Mouse (Mus musculus) embryonic facial prominence, embryonic 10.5 days (tissue): Measurements from ENCODE around the gene Tprkb. TPM values are rescaled to one million over a fixed set of nuclear protein-coding genes. Genes with fewer than 3 reads are reported as not detected.
"Not testable (repeated sequence)": the region's sequence is repeated elsewhere in the genome, so short reads cannot be mapped to it uniquely, and the experiment has no call there.

Source experiments
- DNase-seq: peaks from one replicate; pipeline ENCODE4 v3.0.0-alpha.2; 2017; ENCODE audit warnings: low spot score
- H3K27ac ChIP-seq: fragments of 300-500 bp; sonication (generic); replicated peaks from 2 replicates; pipeline ENCODE4 v1.5.1; 2016; ENCODE audit warnings: mild to moderate bottlenecking
- H3K27me3 ChIP-seq: fragments of 300-500 bp; sonication (generic); replicated peaks from 2 replicates; pipeline ENCODE4 v1.6.1; 2016; ENCODE audit warnings: low read depth, mild to moderate bottlenecking; ENCODE audit not compliant: poor library complexity, severe bottlenecking
- H3K36me3 ChIP-seq: fragments of 300-500 bp; sonication (generic); replicated peaks from 2 replicates; pipeline ENCODE4 v1.6.1; 2016; ENCODE audit warnings: mild to moderate bottlenecking, moderate library complexity
- H3K4me1 ChIP-seq: fragments of 300-500 bp; sonication (generic); 2 replicates; pipeline ENCODE4 v1.6.1; 2016
- H3K4me3 ChIP-seq: fragments of 300-500 bp; sonication (generic); 2 replicates; pipeline ENCODE4 v1.5.1; 2016; ENCODE audit warnings: mild to moderate bottlenecking, moderate library complexity
- H3K9me3 ChIP-seq: fragments of 300-500 bp; sonication (generic); 2 replicates; pipeline ENCODE4 v1.6.1; 2016; ENCODE audit warnings: mild to moderate bottlenecking
- WGBS: fragments of 180-500 bp; shearing (Covaris S2); methylation state at CpG from one replicate; pipeline ENCODE4 v1.1.7; 2016; 5-methylcytosine and 5-hydroxymethylcytosine counted together
- polyA plus RNA-seq: library from polyadenylated mRNA; unstranded; fragments of >200 nt; fragmentation: Nextera tagmentation; extraction: Ambion mirVana; gene quantifications from 2 replicates; pipeline ENCODE4 v1.2.1, GENCODE M21; 2016

Gene Tprkb
- polyA plus RNA-seq, 1 experiment from 2014 or later: 29.0 TPM

DNA sequence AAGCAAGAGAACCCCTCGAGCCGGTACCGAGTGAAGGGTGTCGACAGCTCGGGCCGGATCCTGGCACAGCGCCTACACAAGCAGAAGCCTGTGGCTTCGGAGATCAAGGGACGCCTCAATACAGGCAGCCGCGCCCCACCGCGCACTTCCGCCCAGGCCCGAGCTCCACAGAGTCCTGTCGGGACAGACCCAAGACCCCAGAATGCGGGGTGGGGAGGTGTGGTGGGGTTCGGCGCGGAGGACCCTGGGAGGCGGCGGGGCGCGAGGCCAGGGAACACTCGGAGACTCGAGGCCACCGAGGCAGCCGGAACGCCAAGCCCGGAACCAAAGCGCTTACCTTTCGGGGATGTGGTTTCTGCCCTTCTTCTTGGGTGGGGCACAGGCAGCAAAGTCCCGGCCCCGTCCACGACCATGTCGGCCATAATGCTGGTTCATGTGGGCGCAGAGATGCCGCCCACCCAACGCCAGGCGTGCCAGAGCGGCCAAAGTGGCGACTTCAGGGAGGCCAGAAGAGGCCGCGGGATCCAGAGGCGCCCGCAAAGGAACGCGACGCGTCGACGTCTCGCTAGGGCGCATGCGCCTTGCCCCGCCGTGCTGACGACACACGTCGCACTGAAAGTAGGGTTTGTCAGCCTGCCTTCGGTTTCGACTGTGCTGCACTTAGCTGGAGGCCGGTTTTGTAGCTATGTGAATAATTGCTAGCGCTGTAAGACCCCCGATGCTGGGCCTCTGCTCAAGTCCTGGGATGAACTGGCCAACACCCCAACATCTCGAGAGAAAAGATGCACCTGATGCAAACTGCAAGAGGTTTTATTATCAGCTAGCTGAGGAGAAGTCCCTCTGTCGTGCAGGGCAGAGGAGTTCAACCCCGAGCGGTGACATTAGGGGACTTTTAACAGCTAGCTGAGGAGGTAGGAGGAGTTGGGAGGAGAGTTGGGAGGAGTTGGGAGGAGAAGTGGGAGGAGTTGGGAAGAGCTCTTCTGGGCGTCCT is 49.7 kb downstream of the Tprkb start, which contains the start of gene Dusp11:
Gene Dusp11, minus strand, starts transcription at position 567 of the 991 bp plus-strand sequence.
- Histone ChIP-seq H3K36me3 (peaks cover 30% of the 10 kb centered on the region), H3K4me1 (peaks cover 12% of the 10 kb centered on the region), H3K27me3 (no peaks in the 10 kb centered on the region), H3K27ac (peak within 1 kb of the TSS; percentile 97), H3K4me3 (peak within 1 kb of the TSS; percentile 93), H3K9me3 (no peaks in the 10 kb centered on the region)
- under 1% methylated on average over 70 of the region's 70 CpGs for WGBS
- peak; percentile 95 for DNase-seq

DNA sequence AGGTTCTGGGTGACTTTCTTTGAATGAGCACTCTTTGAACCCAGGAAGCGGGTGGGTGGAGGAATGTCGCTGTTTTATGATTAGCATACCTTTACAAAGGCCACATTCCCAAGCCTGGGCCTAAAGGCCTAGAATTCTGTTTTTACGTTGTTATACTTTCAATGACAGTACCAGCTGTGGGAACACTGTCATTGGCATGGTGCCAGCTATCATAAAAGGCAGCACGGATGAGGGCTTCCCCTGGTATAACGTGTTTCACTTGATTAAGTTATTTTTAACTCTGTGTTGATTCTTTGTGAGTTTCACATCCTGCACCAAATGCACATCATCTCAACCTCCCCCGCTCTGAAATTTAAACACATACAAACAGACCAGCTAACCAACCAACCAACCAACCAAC is 54.4 kb downstream of the Tprkb start:
- DNase-seq, H3K4me1 ChIP-seq, H3K36me3 ChIP-seq, H3K9me3 ChIP-seq, H3K27ac ChIP-seq, H3K4me3 ChIP-seq, H3K27me3 ChIP-seq: not testable (repeated sequence)
- WGBS: 68% methylated on average over 6 of the region's 6 CpGs

DNA sequence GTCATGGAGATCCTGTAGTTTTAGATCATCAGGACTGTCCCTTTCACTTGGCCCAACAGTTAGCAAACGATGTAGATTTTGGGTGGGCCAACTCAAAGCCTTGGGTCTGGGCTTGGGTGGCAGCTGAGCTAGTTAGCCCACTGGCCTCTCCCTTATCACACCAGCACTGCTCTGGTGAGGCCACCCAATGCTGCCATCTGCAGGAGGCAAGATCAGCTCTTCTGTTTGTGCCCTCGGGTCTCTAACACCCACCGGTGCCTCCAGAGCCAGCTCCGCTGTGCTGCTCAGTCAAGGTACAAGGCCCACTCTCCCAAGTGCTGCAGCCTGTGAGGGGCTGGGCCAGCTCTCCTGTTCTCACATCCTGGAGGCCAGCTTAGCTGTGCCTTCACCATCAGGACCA is 55.0 kb downstream of the Tprkb start:
- no peaks in the 10 kb centered on the region for H3K27me3 ChIP-seq
- 80% methylated on average over 4 of the region's 4 CpGs for WGBS
- H3K27ac ChIP-seq: no peak overlapping the region
- no peaks in the 10 kb centered on the region for H3K36me3 ChIP-seq
- H3K4me3 ChIP-seq: no peak overlapping the region
- H3K4me1 ChIP-seq: peaks cover 5% of the 10 kb centered on the region
- no peak for DNase-seq
- H3K9me3 ChIP-seq: no peaks in the 10 kb centered on the region

DNA sequence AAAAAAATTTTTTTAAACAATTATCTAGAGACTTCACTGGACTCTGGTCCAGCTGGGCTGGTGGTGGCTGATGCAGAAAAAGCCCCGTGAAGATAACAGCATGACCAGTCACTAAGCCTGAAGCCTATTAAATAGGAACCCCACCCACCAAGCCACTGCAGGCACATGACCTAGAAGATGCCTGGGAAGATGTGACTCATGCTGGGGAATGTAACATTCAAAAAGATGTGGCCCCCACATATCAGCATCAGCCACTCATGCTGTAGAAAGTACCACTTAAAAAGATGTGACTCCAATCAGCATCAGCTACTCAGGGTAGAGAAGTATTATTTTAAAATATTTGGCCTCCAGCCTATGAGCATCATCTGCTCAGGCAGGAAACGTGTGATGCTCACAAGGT is 58.2 kb downstream of the Tprkb start:
- WGBS: 72% methylated on average over 2 of the region's 2 CpGs
- Histone ChIP-seq H3K27ac (no peak overlapping the region), H3K4me3 (no peak overlapping the region), H3K4me1 (no peaks in the 10 kb centered on the region), H3K9me3 (no peaks in the 10 kb centered on the region), H3K36me3 (no peaks in the 10 kb centered on the region), H3K27me3 (no peaks in the 10 kb centered on the region)
- no peak for DNase-seq

DNA sequence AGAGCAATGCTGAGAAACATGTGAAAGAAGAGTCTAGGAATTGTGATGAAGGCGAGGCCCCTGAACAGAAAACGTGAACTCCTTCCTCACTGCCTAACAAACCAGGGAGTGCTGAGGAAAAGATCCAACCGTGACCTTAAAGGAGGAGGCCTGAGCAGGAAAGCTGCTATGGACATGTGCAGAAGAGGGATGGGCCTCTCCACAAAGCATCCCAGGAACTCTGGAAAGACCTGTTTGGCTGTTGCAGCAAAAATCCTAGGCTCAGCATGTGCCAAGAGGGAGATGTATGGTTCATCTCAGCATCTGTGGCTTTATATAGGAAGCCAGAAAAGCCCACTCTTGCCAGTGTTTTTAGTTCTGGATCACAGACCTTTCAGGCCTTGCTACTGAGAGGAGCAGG is 61.0 kb downstream of the Tprkb start:
- no peak for DNase-seq
- H3K4me3 ChIP-seq: no peak overlapping the region
- H3K27ac ChIP-seq: no peak overlapping the region
- H3K27me3 ChIP-seq: no peaks in the 10 kb centered on the region
- no peaks in the 10 kb centered on the region for H3K36me3 ChIP-seq
- WGBS: 71% methylated on average over 3 of the region's 3 CpGs
- H3K9me3 ChIP-seq: no peaks in the 10 kb centered on the region
- no peaks in the 10 kb centered on the region for H3K4me1 ChIP-seq

DNA sequence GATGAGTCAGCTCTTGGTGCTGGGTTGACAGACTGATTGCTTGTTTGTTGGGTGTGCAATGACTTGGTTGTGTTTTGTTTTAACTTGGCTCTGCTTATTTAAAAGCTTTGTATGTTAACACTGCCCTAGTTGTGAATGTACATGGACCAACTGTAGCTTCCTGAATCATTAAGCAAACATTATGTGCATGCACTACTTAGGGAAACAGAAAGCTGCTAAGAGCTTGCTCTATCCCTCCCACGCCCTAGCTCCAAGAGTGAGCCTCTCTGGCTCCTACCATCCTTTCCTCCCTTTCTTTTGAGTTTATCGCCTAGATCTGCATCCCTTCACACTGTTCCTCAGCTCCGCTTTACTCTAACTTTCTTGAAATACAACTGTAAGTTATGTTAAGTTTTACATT is 61.7 kb downstream of the Tprkb start:
- DNase-seq: no peak
- Histone ChIP-seq H3K27ac (no peak overlapping the region), H3K4me3 (no peak overlapping the region), H3K4me1 (no peaks in the 10 kb centered on the region), H3K36me3 (no peaks in the 10 kb centered on the region), H3K27me3 (no peaks in the 10 kb centered on the region), H3K9me3 (no peaks in the 10 kb centered on the region)
- 82% methylated on average over 3 of the region's 3 CpGs for WGBS

DNA sequence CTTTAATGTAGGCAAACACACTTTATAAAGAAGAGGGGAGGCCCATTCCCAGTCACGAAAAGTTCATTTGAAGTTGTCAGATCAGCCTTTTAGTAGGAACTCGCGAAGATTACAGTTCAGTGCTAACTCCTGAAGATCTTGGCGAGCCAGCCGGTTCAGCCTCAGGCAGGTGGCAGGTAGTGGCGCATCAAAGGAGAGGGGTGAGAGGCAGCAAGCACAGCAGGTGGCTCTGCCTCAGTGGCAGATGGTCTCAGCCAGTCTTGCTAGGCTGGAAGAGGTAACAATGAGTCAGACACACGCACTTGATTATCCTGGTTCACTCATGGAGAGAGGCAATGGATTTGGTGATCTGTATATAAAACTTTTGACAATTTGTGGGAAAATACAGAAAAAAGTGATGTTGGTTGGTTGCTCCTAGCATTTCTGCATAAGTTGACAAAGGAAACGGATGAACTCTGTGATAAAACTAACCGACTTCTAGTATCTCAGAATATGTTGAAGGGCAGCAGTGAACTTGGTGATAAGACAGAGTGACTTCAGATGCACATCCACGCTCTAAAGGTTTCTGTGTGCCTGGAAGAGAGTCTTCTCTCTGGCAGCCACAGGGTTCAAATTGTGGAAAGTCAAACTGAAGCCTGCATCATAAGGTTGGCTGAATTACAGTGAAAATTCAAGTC is 63.4 kb downstream of the Tprkb start:
- Histone ChIP-seq H3K36me3 (no peaks in the 10 kb centered on the region), H3K27ac (no peak overlapping the region), H3K4me1 (no peaks in the 10 kb centered on the region), H3K9me3 (no peaks in the 10 kb centered on the region; the same call in 1 of the 2 replicates), H3K4me3 (no peak overlapping the region), H3K27me3 (no peaks in the 10 kb centered on the region)
- WGBS: 63% methylated on average over 10 of the region's 10 CpGs
- DNase-seq: no peak

DNA sequence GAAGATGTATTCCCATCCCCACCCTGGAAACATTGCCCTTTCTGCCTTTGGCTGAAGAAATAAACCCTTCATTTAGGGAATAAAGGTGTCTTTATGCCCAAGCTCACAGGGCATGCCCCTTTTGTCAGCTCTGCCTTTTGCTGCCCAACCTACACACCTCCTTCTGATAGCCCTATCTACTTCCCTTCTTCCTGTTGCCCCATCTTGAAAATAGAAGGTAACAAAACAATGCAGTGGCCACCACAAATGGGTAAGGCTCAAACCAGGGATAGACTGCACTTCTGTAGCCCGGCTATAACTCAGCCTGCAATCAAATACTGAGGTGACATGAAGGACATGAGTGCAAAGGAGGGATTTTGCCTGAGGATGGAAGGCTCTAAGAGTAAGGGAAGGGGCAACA is 64.1 kb downstream of the Tprkb start:
- no peak overlapping the region for H3K27ac ChIP-seq
- H3K9me3 ChIP-seq: no peaks in the 10 kb centered on the region; the same call in 1 of the 2 replicates
- 88% methylated on average over 1 of the region's 1 CpGs for WGBS
- no peaks in the 10 kb centered on the region for H3K4me1 ChIP-seq
- H3K4me3 ChIP-seq: no peak overlapping the region
- H3K27me3 ChIP-seq: no peaks in the 10 kb centered on the region
- no peak for DNase-seq
- no peaks in the 10 kb centered on the region for H3K36me3 ChIP-seq

DNA sequence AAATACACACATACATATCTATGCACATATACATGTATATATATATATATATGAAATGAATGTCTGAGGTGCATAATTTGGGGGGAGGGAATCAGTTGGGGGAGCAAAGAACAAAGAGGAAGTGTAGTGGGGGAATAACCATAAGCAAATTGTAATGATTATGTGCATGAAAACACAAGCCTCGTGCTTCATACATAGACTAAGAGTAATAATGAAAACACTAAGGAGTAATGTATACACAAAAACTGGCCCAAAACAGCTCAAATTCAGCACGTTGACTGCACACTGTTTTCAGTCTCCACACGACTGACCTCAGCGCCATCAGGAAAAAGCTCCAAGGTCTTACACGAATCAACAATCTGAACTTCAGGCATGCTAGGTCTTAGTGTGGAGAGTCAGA is 64.6 kb downstream of the Tprkb start:
- Histone ChIP-seq H3K27ac (no peak overlapping the region), H3K36me3 (no peaks in the 10 kb centered on the region), H3K4me1 (no peaks in the 10 kb centered on the region), H3K27me3 (no peaks in the 10 kb centered on the region), H3K9me3 (no peaks in the 10 kb centered on the region; the same call in 1 of the 2 replicates), H3K4me3 (no peak overlapping the region)
- no peak for DNase-seq
- WGBS: 87% methylated on average over 5 of the region's 5 CpGs

DNA sequence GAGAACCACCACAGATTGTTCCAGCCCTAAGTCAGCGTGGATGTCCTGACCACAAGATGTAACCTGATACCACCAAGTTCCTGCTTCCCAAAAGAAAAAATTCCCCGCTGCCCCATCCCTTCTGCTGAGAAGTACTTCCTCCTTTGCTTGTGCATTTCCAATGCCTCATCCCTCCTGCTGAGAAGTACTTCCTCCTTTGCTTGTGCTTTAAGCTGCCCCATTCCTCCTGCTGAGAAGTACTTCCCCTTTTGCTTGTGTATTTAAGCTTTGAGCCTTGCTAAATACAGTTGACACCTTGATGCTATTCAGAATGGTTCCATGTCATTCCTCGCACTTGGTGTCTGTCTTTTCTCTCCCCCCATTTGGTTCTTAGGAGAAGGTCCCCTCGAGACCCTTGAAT is 67.1 kb downstream of the Tprkb start:
- not testable (repeated sequence) for H3K9me3 ChIP-seq, H3K4me1 ChIP-seq, DNase-seq, H3K36me3 ChIP-seq, H3K27me3 ChIP-seq, H3K27ac ChIP-seq, H3K4me3 ChIP-seq
- 83% methylated on average over 4 of the region's 4 CpGs for WGBS
